11 mouse cellular contexts compared by ENCODE assay signal in the genomic region with DNA sequence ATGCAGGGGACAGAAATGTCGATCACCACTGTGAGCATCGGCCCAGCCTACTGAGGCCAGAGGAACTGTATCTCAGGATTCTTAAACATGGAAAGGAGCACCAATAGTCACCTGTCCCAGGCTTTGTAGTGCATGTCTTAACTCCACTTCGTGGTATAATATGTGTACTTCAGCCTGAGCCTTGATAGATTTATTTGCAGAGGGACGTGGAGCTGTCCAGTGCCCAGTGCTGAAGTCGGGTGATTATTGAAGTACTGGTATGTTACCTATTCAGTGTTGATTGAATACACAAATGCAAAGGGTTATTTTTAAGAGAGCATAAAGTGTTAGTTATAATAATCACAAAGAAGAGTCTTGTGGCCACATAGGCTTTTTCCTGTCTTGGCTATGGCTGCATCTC. TPM values are rescaled to one million over a fixed set of nuclear protein-coding genes. Genes with fewer than 3 reads are reported as not detected.
DNase-seq lines count a peak whose midpoint lies in the region; ATAC-seq and TF ChIP-seq lines count a peak whose summit lies in the region.
"Had no signal": no experiment of that assay in that cellular context is flagged by ENCODE, and none has a peak within 500 bp of the region (broad histone marks: within the 10 kb centered on the region; RNA-seq: fewer than 3 reads in every experiment).

No protein-coding gene starts in this region.

- H3K9me3 ChIP-seq in hindbrain, embryonic 10.5 days: no peaks in the 10 kb centered on the region
- no peaks in the 10 kb centered on the region for H3K9me3 ChIP-seq in hindbrain, postnatal 0 days (ENCODE audit: low read length)
- H3K9me3 ChIP-seq in neural tube, embryonic 15.5 days (replicated peaks): no peaks in the 10 kb centered on the region
- no peaks in the 10 kb centered on the region for H3K9me3 ChIP-seq in neural tube, embryonic 11.5 days (ENCODE audit: control insufficient read depth, low read length)
- H3K9me3 ChIP-seq: forebrain, embryonic 13.5 days; heart, embryonic 15.5 days had no signal

- H3K27me3 ChIP-seq in hindbrain, embryonic 10.5 days (ENCODE audit: insufficient read depth, poor library complexity, severe bottlenecking): no peaks in the 10 kb centered on the region
- H3K27me3 ChIP-seq in hindbrain, postnatal 0 days (ENCODE audit: insufficient read depth, low read length): no peaks in the 10 kb centered on the region
- H3K27me3 ChIP-seq in neural tube, embryonic 15.5 days (replicated peaks): no peaks in the 10 kb centered on the region
- H3K27me3 ChIP-seq in neural tube, embryonic 11.5 days (ENCODE audit: control insufficient read depth, insufficient read depth, low read length): no peaks in the 10 kb centered on the region
- H3K27me3 ChIP-seq: forebrain, embryonic 13.5 days; heart, embryonic 15.5 days had no signal

- no peak overlapping the region for H3K4me2 ChIP-seq in hindbrain, postnatal 0 days (ENCODE audit: low read depth, low read length)
- H3K4me2 ChIP-seq in neural tube, embryonic 15.5 days: no peak overlapping the region
- H3K4me2 ChIP-seq in neural tube, embryonic 11.5 days (ENCODE audit: low read depth): no peak overlapping the region
- H3K4me2 ChIP-seq: forebrain, embryonic 13.5 days; heart, embryonic 15.5 days had no signal

- TF ChIP-seq CTCF in hindbrain, postnatal 0 days (IDR thresholded peaks at IDR 0.05; ENCODE audit: low read depth): no peak

- H3K36me3 ChIP-seq in hindbrain, embryonic 10.5 days: no peaks in the 10 kb centered on the region
- H3K36me3 ChIP-seq in hindbrain, postnatal 0 days (ENCODE audit: insufficient read depth, low read length): no peaks in the 10 kb centered on the region
- H3K36me3 ChIP-seq in neural tube, embryonic 15.5 days: no peaks in the 10 kb centered on the region
- H3K36me3 ChIP-seq in neural tube, embryonic 11.5 days (ENCODE audit: control insufficient read depth, insufficient read depth, low read length): no peaks in the 10 kb centered on the region
- H3K36me3 ChIP-seq: heart, embryonic 15.5 days had no signal

- ATAC-seq in hindbrain, postnatal 0 days: no peak
- ATAC-seq in neural tube, embryonic 15.5 days (ENCODE audit: low FRiP score): no peak
- ATAC-seq in common myeloid progenitor, adult 5-6 weeks (replicated peaks; ENCODE audit: low read depth, poor library complexity, severe bottlenecking): 0 out of 2 replicates have a peak, but pooled peaks have one; percentile 39
- no peak for ATAC-seq in neural tube, embryonic 11.5 days (ENCODE audit: insufficient read depth, low FRiP score, low TSS enrichment)
- ATAC-seq: forebrain, embryonic 13.5 days had no signal

- peaks cover 5% of the 10 kb centered on the region; the same call in 1 of the 2 replicates for H3K4me1 ChIP-seq in hindbrain, embryonic 10.5 days (replicated peaks)
- no peaks in the 10 kb centered on the region for H3K4me1 ChIP-seq in hindbrain, postnatal 0 days (ENCODE audit: insufficient read depth, low read length)
- no peaks in the 10 kb centered on the region for H3K4me1 ChIP-seq in neural tube, embryonic 15.5 days
- H3K4me1 ChIP-seq in neural tube, embryonic 11.5 days (ENCODE audit: control insufficient read depth, insufficient read depth, low read length): no peaks in the 10 kb centered on the region
- H3K4me1 ChIP-seq: forebrain, embryonic 13.5 days; heart, embryonic 15.5 days had no signal

- H3K4me3 ChIP-seq in hindbrain, embryonic 10.5 days: no peak overlapping the region
- no peak overlapping the region for H3K4me3 ChIP-seq in hindbrain, postnatal 0 days (ENCODE audit: low read length)
- H3K4me3 ChIP-seq in neural tube, embryonic 15.5 days (replicated peaks): no peak overlapping the region
- no peak overlapping the region for H3K4me3 ChIP-seq in neural tube, embryonic 11.5 days (ENCODE audit: low read depth, low read length)
- H3K4me3 ChIP-seq: forebrain, embryonic 13.5 days; heart, embryonic 15.5 days had no signal

- no peak overlapping the region for H3K27ac ChIP-seq in hindbrain, embryonic 10.5 days
- H3K27ac ChIP-seq in hindbrain, postnatal 0 days: no peak overlapping the region
- no peak overlapping the region for H3K27ac ChIP-seq in neural tube, embryonic 15.5 days (replicated peaks)
- no peak overlapping the region for H3K27ac ChIP-seq in neural tube, embryonic 11.5 days (ENCODE audit: low read depth, low read length)
- H3K27ac ChIP-seq: forebrain, embryonic 13.5 days; heart, embryonic 15.5 days had no signal

- WGBS in hindbrain, embryonic 10.5 days: 75% methylated on average over 5 of the region's 5 CpGs
- 73% methylated on average over 5 of the region's 5 CpGs for WGBS in hindbrain, postnatal 0 days
- WGBS in neural tube, embryonic 15.5 days: 74% methylated on average over 5 of the region's 5 CpGs
- 68% methylated on average over 5 of the region's 5 CpGs for WGBS in neural tube, embryonic 11.5 days

- DNase-seq in hindbrain, embryonic 10.5 days (ENCODE audit: low spot score): peak; percentile 45
- DNase-seq in hindbrain, postnatal 0 days (ENCODE audit: low spot score): no peak
- peak; percentile 53 for DNase-seq in neural tube, embryonic 10.5 days (ENCODE audit: extremely low spot score, low spot score)
- peak; percentile 47 for DNase-seq in neural tube, embryonic 11.5 days (ENCODE audit: low spot score)
- DNase-seq in right cerebral cortex, postnatal 25 days: no peak
- no peak for DNase-seq in MN1 (ENCODE audit: low spot score)
- DNase-seq: layer of hippocampus, adult 9-11 months had no signal

- H3K9ac ChIP-seq in hindbrain, postnatal 0 days (replicated peaks; ENCODE audit: low read length): no peak overlapping the region
- no peak overlapping the region for H3K9ac ChIP-seq in neural tube, embryonic 15.5 days (replicated peaks)
- no peak overlapping the region for H3K9ac ChIP-seq in neural tube, embryonic 11.5 days (ENCODE audit: low read length)
- H3K9ac ChIP-seq: forebrain, embryonic 13.5 days; heart, embryonic 15.5 days had no signal

RNA-seq across cellular contexts. Expression of a gene that starts 50.1 kb away (rescaled TPM):
- 202 and 229 TPM in 2 replicates for polyA plus RNA-seq in hindbrain, embryonic 10.5 days (2016; fragmentation: Nextera tagmentation; extraction: Ambion mirVana)
- total RNA-seq in hindbrain, postnatal 0 days (2014; rRNA removed): 39.8 and 51.3 TPM in 2 replicates
- 152 and 157 TPM in 2 replicates for polyA plus RNA-seq in hindbrain, postnatal 0 days (2015; fragmentation: Nextera tagmentation; extraction: Ambion mirVana)
- 144 and 147 TPM in 2 replicates for polyA plus RNA-seq in neural tube, embryonic 15.5 days (2015; fragmentation: Nextera tagmentation; extraction: Ambion mirVana)
- 48.9 and 50.7 TPM in 2 replicates for total RNA-seq in common myeloid progenitor, adult 5-6 weeks (2017)
- 188 and 195 TPM in 2 replicates for polyA plus RNA-seq in neural tube, embryonic 11.5 days (2014; fragmentation: Nextera tagmentation; extraction: Ambion mirVana)

Comparison
In these comparisons a context has a peak if more than half of its experiments do, and no peak if none do; other contexts are left out.
1. DNase-seq: peak in hindbrain, embryonic 10.5 days (single experiment), neural tube, embryonic 10.5 days (single experiment) and neural tube, embryonic 11.5 days (single experiment); none in hindbrain, postnatal 0 days (single experiment), right cerebral cortex, postnatal 25 days (single experiment) and MN1 (single experiment).